ENCODE assay signal across 9 mouse cellular contexts in genomic region chr13:59735190-59735589, GRCm38 (mm10). TPM values are rescaled to one million over a fixed set of nuclear protein-coding genes. Genes with fewer than 3 reads are reported as not detected.
A peak's percentile ranks its signal among the peaks of the same experiment; 100 is the strongest.
DNase-seq lines count a peak whose midpoint lies in the region; ATAC-seq lines count a peak whose summit lies in the region.
"Had no signal": no experiment of that assay in that cellular context is flagged by ENCODE, and none has a peak within 500 bp of the region (broad histone marks: within the 10 kb centered on the region; RNA-seq: fewer than 3 reads in every experiment).

No protein-coding gene starts in this region.

- no peaks in the 10 kb centered on the region for H3K4me1 ChIP-seq in lung, embryonic 15.5 days
- H3K4me1 ChIP-seq in embryonic facial prominence, embryonic 10.5 days = peaks cover 8% of the 10 kb centered on the region
- peaks cover 36% of the 10 kb centered on the region for H3K4me1 ChIP-seq in liver, embryonic 11.5 days (replicated peaks; ENCODE audit: control insufficient read depth, insufficient read depth, low read length)
- no peaks in the 10 kb centered on the region for H3K4me1 ChIP-seq in stomach, embryonic 14.5 days (ENCODE audit: control insufficient read depth, insufficient read depth, low read length)
- H3K4me1 ChIP-seq: heart, embryonic 15.5 days had no signal

- no peaks in the 10 kb centered on the region for H3K9me3 ChIP-seq in lung, embryonic 15.5 days
- no peaks in the 10 kb centered on the region for H3K9me3 ChIP-seq in embryonic facial prominence, embryonic 10.5 days
- H3K9me3 ChIP-seq in liver, embryonic 11.5 days (ENCODE audit: control insufficient read depth, low read length) = no peaks in the 10 kb centered on the region
- H3K9me3 ChIP-seq in stomach, embryonic 14.5 days (ENCODE audit: control insufficient read depth, low read depth, low read length) = no peaks in the 10 kb centered on the region
- H3K9me3 ChIP-seq: heart, embryonic 15.5 days had no signal

- DNase-seq in lung, postnatal 4 days = no peak
- peak; percentile 48 for DNase-seq in embryonic facial prominence, embryonic 10.5 days (ENCODE audit: low spot score)
- no peak for DNase-seq in liver, embryonic 11.5 days (ENCODE audit: low spot score)
- no peak for DNase-seq in spleen, adult 12 weeks (ENCODE audit: low spot score)
- DNase-seq in adrenal gland, postnatal 14 days = no peak

- H3K36me3 ChIP-seq in lung, embryonic 15.5 days = no peaks in the 10 kb centered on the region
- H3K36me3 ChIP-seq in embryonic facial prominence, embryonic 10.5 days (replicated peaks) = no peaks in the 10 kb centered on the region
- H3K36me3 ChIP-seq in liver, embryonic 11.5 days (ENCODE audit: control insufficient read depth, insufficient read depth, low read length) = no peaks in the 10 kb centered on the region
- H3K36me3 ChIP-seq in stomach, embryonic 14.5 days (ENCODE audit: control insufficient read depth, insufficient read depth, low read length) = no peaks in the 10 kb centered on the region
- H3K36me3 ChIP-seq: heart, embryonic 15.5 days had no signal

- peak; percentile 76 for ATAC-seq in lung, embryonic 15.5 days (ENCODE audit: borderline replicate concordance, extremely low read depth, low FRiP score, low TSS enrichment)
- ATAC-seq in liver, embryonic 11.5 days (replicated peaks; ENCODE audit: low FRiP score) = peak; percentile 50
- ATAC-seq in stomach, embryonic 14.5 days (ENCODE audit: insufficient number of reproducible peaks, insufficient read depth, low FRiP score, low read depth) = peak; percentile 69; the same call in 1 of the 2 replicates
- no peak for ATAC-seq in inflammation-experienced regulatory T-cells, adult 6 months

- no peak overlapping the region for H3K4me2 ChIP-seq in lung, embryonic 15.5 days
- no peak overlapping the region for H3K4me2 ChIP-seq in liver, embryonic 11.5 days
- H3K4me2 ChIP-seq in stomach, embryonic 14.5 days (replicated peaks; ENCODE audit: low read depth, low read length) = no peak overlapping the region
- H3K4me2 ChIP-seq: heart, embryonic 15.5 days had no signal

- no peak overlapping the region for H3K9ac ChIP-seq in lung, embryonic 15.5 days
- no peak overlapping the region for H3K9ac ChIP-seq in liver, embryonic 11.5 days (ENCODE audit: low read depth, low read length)
- H3K9ac ChIP-seq in stomach, embryonic 14.5 days (replicated peaks; ENCODE audit: low read depth, low read length) = no peak overlapping the region
- H3K9ac ChIP-seq: heart, embryonic 15.5 days had no signal

- 24% methylated on average over 3 of the region's 3 CpGs for WGBS in lung, embryonic 15.5 days
- WGBS in embryonic facial prominence, embryonic 10.5 days = 32% methylated on average over 3 of the region's 3 CpGs
- WGBS in liver, embryonic 11.5 days = 23% methylated on average over 3 of the region's 3 CpGs
- WGBS in stomach, embryonic 14.5 days = 19% methylated on average over 3 of the region's 3 CpGs

- no peak overlapping the region for H3K4me3 ChIP-seq in lung, embryonic 15.5 days
- no peak overlapping the region for H3K4me3 ChIP-seq in embryonic facial prominence, embryonic 10.5 days
- no peak overlapping the region for H3K4me3 ChIP-seq in liver, embryonic 11.5 days (ENCODE audit: low read depth, low read length)
- H3K4me3 ChIP-seq in stomach, embryonic 14.5 days (ENCODE audit: low read depth, low read length) = no peak overlapping the region
- H3K4me3 ChIP-seq: heart, embryonic 15.5 days had no signal

- H3K27ac ChIP-seq in lung, embryonic 15.5 days = no peak overlapping the region
- H3K27ac ChIP-seq in embryonic facial prominence, embryonic 10.5 days (replicated peaks) = no peak overlapping the region
- H3K27ac ChIP-seq in liver, embryonic 11.5 days (ENCODE audit: low read depth, low read length) = peak overlapping the region; percentile 40; the same call in 1 of the 2 replicates
- no peak overlapping the region for H3K27ac ChIP-seq in stomach, embryonic 14.5 days (ENCODE audit: low read length)
- H3K27ac ChIP-seq: heart, embryonic 15.5 days had no signal

- no peaks in the 10 kb centered on the region for H3K27me3 ChIP-seq in lung, embryonic 15.5 days
- H3K27me3 ChIP-seq in embryonic facial prominence, embryonic 10.5 days (replicated peaks; ENCODE audit: low read depth, poor library complexity, severe bottlenecking) = no peaks in the 10 kb centered on the region
- H3K27me3 ChIP-seq in liver, embryonic 11.5 days (replicated peaks; ENCODE audit: control insufficient read depth, insufficient read depth, low read length) = no peaks in the 10 kb centered on the region; the same call in 1 of the 2 replicates
- H3K27me3 ChIP-seq in stomach, embryonic 14.5 days (ENCODE audit: control insufficient read depth, insufficient read depth, low read length) = no peaks in the 10 kb centered on the region

RNA-seq across cellular contexts. Expression of gene Spata31d1d, which starts 3.6 kb away (rescaled TPM):
- polyA plus RNA-seq in lung, embryonic 15.5 days (2015; fragmentation: Nextera tagmentation; extraction: Ambion mirVana) = not detected in 2 replicates
- polyA plus RNA-seq in embryonic facial prominence, embryonic 10.5 days (2016; fragmentation: Nextera tagmentation; extraction: Ambion mirVana) = not detected in 2 replicates
- not detected in 2 replicates for polyA plus RNA-seq in liver, embryonic 11.5 days (2014; fragmentation: Nextera tagmentation; extraction: Ambion mirVana)
- not detected in 2 replicates for polyA plus RNA-seq in stomach, embryonic 14.5 days (2014; fragmentation: Nextera tagmentation; extraction: Ambion mirVana)
- not detected in 2 replicates for total RNA-seq in adrenal gland, postnatal 14 days (2021)
- polyA plus RNA-seq in inflammation-experienced regulatory T-cells, adult 6 months (2017; shearing (Covaris generic)) = not detected
- polyA plus RNA-seq: heart, embryonic 15.5 days had no signal

RNA-seq across cellular contexts. Expression of gene 1700014D04Rik, which starts 11.4 kb away (rescaled TPM):
- polyA plus RNA-seq in lung, embryonic 15.5 days (2015; fragmentation: Nextera tagmentation; extraction: Ambion mirVana) = not detected in 2 replicates
- 0.11 and 0.21 TPM in 2 replicates for polyA plus RNA-seq in embryonic facial prominence, embryonic 10.5 days (2016; fragmentation: Nextera tagmentation; extraction: Ambion mirVana)
- polyA plus RNA-seq in liver, embryonic 11.5 days (2014; fragmentation: Nextera tagmentation; extraction: Ambion mirVana) = not detected in 2 replicates
- not detected in 2 replicates for polyA plus RNA-seq in stomach, embryonic 14.5 days (2014; fragmentation: Nextera tagmentation; extraction: Ambion mirVana)
- total RNA-seq in adrenal gland, postnatal 14 days (2021) = not detected in 2 replicates
- not detected for polyA plus RNA-seq in inflammation-experienced regulatory T-cells, adult 6 months (2017; shearing (Covaris generic))

RNA-seq across cellular contexts. Expression of gene Spata31d1b, which starts 23.1 kb away (rescaled TPM):
- not detected in 2 replicates for polyA plus RNA-seq in lung, embryonic 15.5 days (2015; fragmentation: Nextera tagmentation; extraction: Ambion mirVana)
- polyA plus RNA-seq in embryonic facial prominence, embryonic 10.5 days (2016; fragmentation: Nextera tagmentation; extraction: Ambion mirVana) = not detected in 2 replicates
- not detected in 2 replicates for polyA plus RNA-seq in liver, embryonic 11.5 days (2014; fragmentation: Nextera tagmentation; extraction: Ambion mirVana)
- not detected in 2 replicates for polyA plus RNA-seq in stomach, embryonic 14.5 days (2014; fragmentation: Nextera tagmentation; extraction: Ambion mirVana)
- not detected in 2 replicates for total RNA-seq in adrenal gland, postnatal 14 days (2021)
- polyA plus RNA-seq in inflammation-experienced regulatory T-cells, adult 6 months (2017; shearing (Covaris generic)) = not detected
- polyA plus RNA-seq: heart, embryonic 15.5 days had no signal

RNA-seq across cellular contexts. Expression of gene Spata31d1a, which starts 25.1 kb away (rescaled TPM):
- not detected in 2 replicates for polyA plus RNA-seq in lung, embryonic 15.5 days (2015; fragmentation: Nextera tagmentation; extraction: Ambion mirVana)
- 0.02 and 0.14 TPM in 2 replicates for polyA plus RNA-seq in embryonic facial prominence, embryonic 10.5 days (2016; fragmentation: Nextera tagmentation; extraction: Ambion mirVana)
- 0.06 and 0.11 TPM in 2 replicates for polyA plus RNA-seq in liver, embryonic 11.5 days (2014; fragmentation: Nextera tagmentation; extraction: Ambion mirVana)
- polyA plus RNA-seq in stomach, embryonic 14.5 days (2014; fragmentation: Nextera tagmentation; extraction: Ambion mirVana) = 0.04 TPM in 1 of 2 replicates, not detected in the other
- total RNA-seq in adrenal gland, postnatal 14 days (2021) = not detected in 2 replicates
- polyA plus RNA-seq in inflammation-experienced regulatory T-cells, adult 6 months (2017; shearing (Covaris generic)) = not detected

RNA-seq across cellular contexts. Expression of gene Isca1, which starts 34.4 kb away (rescaled TPM):
- polyA plus RNA-seq in lung, embryonic 15.5 days (2015; fragmentation: Nextera tagmentation; extraction: Ambion mirVana) = 123 and 140 TPM in 2 replicates
- polyA plus RNA-seq in embryonic facial prominence, embryonic 10.5 days (2016; fragmentation: Nextera tagmentation; extraction: Ambion mirVana) = 86.9 and 92.1 TPM in 2 replicates
- 173 and 181 TPM in 2 replicates for polyA plus RNA-seq in liver, embryonic 11.5 days (2014; fragmentation: Nextera tagmentation; extraction: Ambion mirVana)
- polyA plus RNA-seq in stomach, embryonic 14.5 days (2014; fragmentation: Nextera tagmentation; extraction: Ambion mirVana) = 120 and 121 TPM in 2 replicates
- 136 and 140 TPM in 2 replicates for total RNA-seq in adrenal gland, postnatal 14 days (2021)
- 10 to 100 TPM; 50.8 to 59.8 (median 57.7) TPM for polyA plus RNA-seq in inflammation-experienced regulatory T-cells, adult 6 months (2017; shearing (Covaris generic))
